Mouse (Mus musculus): ENCODE measurements at regions not wholly inside any gene's neighbourhood (a gene's known extent, or its start where the extent isn't known, plus 50 kb on each side); places are given as distances from the start of the nearest gene placed in this dataset.

DNA sequence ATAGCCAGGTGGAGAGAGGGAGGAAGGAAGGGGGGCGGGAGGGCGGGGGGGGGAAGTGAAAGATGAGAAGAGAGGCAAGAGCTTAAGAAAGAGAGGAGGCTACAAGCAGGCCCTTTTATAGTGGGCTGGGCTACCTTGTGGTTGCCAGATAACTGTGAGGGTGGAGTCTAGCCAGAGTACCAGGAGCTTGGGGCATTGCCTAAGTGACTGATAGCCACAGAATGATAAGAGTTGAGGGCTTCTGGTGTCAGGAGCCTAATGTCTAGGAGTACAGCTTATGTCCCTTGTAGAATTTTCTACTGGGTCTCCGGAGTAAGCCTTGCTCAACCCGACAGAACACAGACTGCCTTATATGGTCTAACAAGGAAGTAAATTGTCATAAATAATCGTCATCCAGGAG, 567.4 kb upstream of the Cdh8 start:
- H3K4me3 ChIP-seq (ENCODE audit: low read depth, low read length), result no peak overlapping the region
- H3K27me3 ChIP-seq (ENCODE audit: control insufficient read depth, insufficient read depth, low read length), result no peaks in the 10 kb centered on the region
- no peak overlapping the region for H3K4me2 ChIP-seq (ENCODE audit: low read depth, low read length)
- H3K27ac ChIP-seq (replicated peaks; ENCODE audit: low read depth, low read length), result no peak overlapping the region
- H3K9ac ChIP-seq (replicated peaks; ENCODE audit: low read length), result no peak overlapping the region
- no peaks in the 10 kb centered on the region for H3K4me1 ChIP-seq (ENCODE audit: control insufficient read depth, insufficient read depth, low read length)
- ATAC-seq (replicated peaks; ENCODE audit: insufficient number of reproducible peaks, low FRiP score, low TSS enrichment, low read depth), result no peak
- DNase-seq (ENCODE audit: low spot score), result no peak
- H3K36me3 ChIP-seq (replicated peaks; ENCODE audit: control insufficient read depth, insufficient read depth, low read depth, low read length), result no peaks in the 10 kb centered on the region
- H3K9me3 ChIP-seq (replicated peaks; ENCODE audit: control insufficient read depth, low read length), result no peaks in the 10 kb centered on the region
- WGBS, result 61% methylated on average over 5 of the region's 5 CpGs

GRCm38 (mm10) chr8:99954697-99955096, 538.4 kb upstream of the Cdh8 start:
- no peaks in the 10 kb centered on the region for H3K9me3 ChIP-seq (replicated peaks; ENCODE audit: control insufficient read depth, low read length)
- no peak for DNase-seq (ENCODE audit: low spot score)
- no peaks in the 10 kb centered on the region for H3K27me3 ChIP-seq (ENCODE audit: control insufficient read depth, insufficient read depth, low read length)
- no peak for ATAC-seq (replicated peaks; ENCODE audit: insufficient number of reproducible peaks, low FRiP score, low TSS enrichment, low read depth)
- no peak overlapping the region for H3K4me2 ChIP-seq (ENCODE audit: low read depth, low read length)
- H3K27ac ChIP-seq (replicated peaks; ENCODE audit: low read depth, low read length), result no peak overlapping the region
- H3K4me3 ChIP-seq (ENCODE audit: low read depth, low read length), result no peak overlapping the region
- H3K9ac ChIP-seq (replicated peaks; ENCODE audit: low read length), result no peak overlapping the region
- H3K4me1 ChIP-seq (ENCODE audit: control insufficient read depth, insufficient read depth, low read length), result no peaks in the 10 kb centered on the region
- no peaks in the 10 kb centered on the region for H3K36me3 ChIP-seq (replicated peaks; ENCODE audit: control insufficient read depth, insufficient read depth, low read depth, low read length)

- H3K9ac ChIP-seq (replicated peaks; ENCODE audit: low read length), result no peak overlapping the region
- H3K36me3 ChIP-seq (replicated peaks; ENCODE audit: control insufficient read depth, insufficient read depth, low read depth, low read length), result no peaks in the 10 kb centered on the region
- DNase-seq (ENCODE audit: low spot score) (no peak), ATAC-seq (replicated peaks; ENCODE audit: insufficient number of reproducible peaks, low FRiP score, low TSS enrichment, low read depth) (no peak)
- H3K27ac ChIP-seq (replicated peaks; ENCODE audit: low read depth, low read length), result no peak overlapping the region
- H3K9me3 ChIP-seq (replicated peaks; ENCODE audit: control insufficient read depth, low read length), result no peaks in the 10 kb centered on the region
- no peaks in the 10 kb centered on the region for H3K4me1 ChIP-seq (ENCODE audit: control insufficient read depth, insufficient read depth, low read length)
- no peak overlapping the region for H3K4me2 ChIP-seq (ENCODE audit: low read depth, low read length)
- H3K27me3 ChIP-seq (ENCODE audit: control insufficient read depth, insufficient read depth, low read length), result no peaks in the 10 kb centered on the region
- H3K4me3 ChIP-seq (ENCODE audit: low read depth, low read length), result no peak overlapping the region
Observed at GRCm38 (mm10) chr8:99953876-99954275, 537.6 kb upstream of the Cdh8 start.

DNA sequence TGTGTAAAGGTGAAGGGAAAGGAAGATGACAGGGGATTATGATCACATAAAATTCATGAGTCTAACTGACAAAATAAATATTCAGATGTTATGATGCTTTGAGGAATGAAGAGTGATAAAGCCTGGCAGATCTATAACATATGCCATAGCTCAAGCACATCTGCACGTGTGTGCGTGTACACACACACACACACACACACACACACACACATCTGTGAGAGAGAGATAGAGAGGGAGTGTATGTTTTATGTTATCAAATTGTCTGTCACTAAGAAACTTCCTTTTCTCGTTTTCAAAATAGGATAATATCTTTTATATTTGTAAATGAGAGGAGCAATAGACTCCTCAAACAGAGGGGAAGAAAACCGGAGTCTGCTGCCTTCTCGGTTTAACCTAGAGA, 516.9 kb upstream of the Cdh8 start:
- DNase-seq (ENCODE audit: low spot score) (no peak), ATAC-seq (replicated peaks; ENCODE audit: insufficient number of reproducible peaks, low FRiP score, low TSS enrichment, low read depth) (no peak)
- H3K4me2 ChIP-seq (ENCODE audit: low read depth, low read length), result no peak overlapping the region
- no peaks in the 10 kb centered on the region for H3K36me3 ChIP-seq (replicated peaks; ENCODE audit: control insufficient read depth, insufficient read depth, low read depth, low read length)
- no peaks in the 10 kb centered on the region for H3K4me1 ChIP-seq (ENCODE audit: control insufficient read depth, insufficient read depth, low read length)
- no peaks in the 10 kb centered on the region for H3K27me3 ChIP-seq (ENCODE audit: control insufficient read depth, insufficient read depth, low read length)
- no peak overlapping the region for H3K27ac ChIP-seq (replicated peaks; ENCODE audit: low read depth, low read length)
- no peak overlapping the region for H3K9ac ChIP-seq (replicated peaks; ENCODE audit: low read length)
- 84% methylated on average over 5 of the region's 5 CpGs for WGBS
- H3K4me3 ChIP-seq (ENCODE audit: low read depth, low read length), result no peak overlapping the region
- H3K9me3 ChIP-seq (replicated peaks; ENCODE audit: control insufficient read depth, low read length), result no peaks in the 10 kb centered on the region
